In genomic region chr17:25579332-25580047, GRCm38 (mm10) we compare ENCODE assay signal across 8 mouse cellular contexts. TPM values are rescaled to one million over a fixed set of nuclear protein-coding genes. Genes with fewer than 3 reads are reported as not detected.
DNase-seq lines count a peak whose midpoint lies in the region; ATAC-seq lines count a peak whose summit lies in the region.

No protein-coding gene starts in this region.

- peak overlapping the region; percentile 61 to 78 for H3K4me3 ChIP-seq in heart, embryonic 14.5 days (ENCODE audit: control insufficient read depth in 1 of 2, insufficient read depth in 1 of 2, low read depth in 1 of 2, low read length in 2 of 2)
- H3K4me3 ChIP-seq in limb, embryonic 13.5 days = peak overlapping the region; percentile 70
- peak overlapping the region; percentile 64 for H3K4me3 ChIP-seq in stomach, embryonic 16.5 days (replicated peaks; ENCODE audit: low read length)

- H3K9ac ChIP-seq in heart, embryonic 14.5 days (ENCODE audit: low read length) = peak overlapping the region; percentile 82
- peak overlapping the region; percentile 81 for H3K9ac ChIP-seq in limb, embryonic 13.5 days
- peak overlapping the region; percentile 79 for H3K9ac ChIP-seq in stomach, embryonic 16.5 days (ENCODE audit: low read length)

- no peaks in the 10 kb centered on the region for H3K9me3 ChIP-seq in heart, embryonic 14.5 days (ENCODE audit: control insufficient read depth, low read length)
- H3K9me3 ChIP-seq in limb, embryonic 13.5 days = no peaks in the 10 kb centered on the region
- no peaks in the 10 kb centered on the region for H3K9me3 ChIP-seq in stomach, embryonic 16.5 days (replicated peaks; ENCODE audit: control insufficient read depth, low read length)

- peak; percentile 29 for DNase-seq in kidney, adult 18-20 months
- no peak for DNase-seq in kidney, postnatal 4 days
- DNase-seq in R1 (ENCODE audit: low read depth, low spot score) = peak; percentile 74
- DNase-seq in frontal cortex, postnatal 36 days (ENCODE audit: low spot score in 2 of 2) = no peak
- DNase-seq in left cerebral cortex, adult 9 months (ENCODE audit: low spot score in 2 of 2) = no peak

- peak overlapping the region; percentile 72 for H3K4me2 ChIP-seq in heart, embryonic 14.5 days (ENCODE audit: low read length)
- peak overlapping the region; percentile 93 for H3K4me2 ChIP-seq in limb, embryonic 13.5 days (replicated peaks)
- peak overlapping the region; percentile 81 for H3K4me2 ChIP-seq in stomach, embryonic 16.5 days (ENCODE audit: low read depth, low read length)

- peak; percentile 5; the same call in 1 of the 2 replicates for ATAC-seq in heart, embryonic 14.5 days (ENCODE audit: insufficient number of reproducible peaks, insufficient read depth, low FRiP score, low read depth)
- peak; percentile 54 for ATAC-seq in limb, embryonic 13.5 days (ENCODE audit: low FRiP score, low read depth)
- ATAC-seq in stomach, embryonic 16.5 days (ENCODE audit: insufficient read depth, low FRiP score) = peak; percentile 42; the same call in 1 of the 2 replicates

- peak overlapping the region; percentile 72 to 83 for H3K27ac ChIP-seq in heart, embryonic 14.5 days (replicated peaks in 1 of 2; ENCODE audit: control insufficient read depth in 1 of 2, insufficient read depth in 1 of 2, low read depth in 2 of 2, low read length in 2 of 2)
- peak overlapping the region; percentile 76; the same call in 1 of the 2 replicates for H3K27ac ChIP-seq in limb, embryonic 13.5 days
- peak overlapping the region; percentile 43; the same call in 1 of the 2 replicates for H3K27ac ChIP-seq in stomach, embryonic 16.5 days (ENCODE audit: low read length)

- H3K4me1 ChIP-seq in heart, embryonic 14.5 days (ENCODE audit: control insufficient read depth in 2 of 2, insufficient read depth in 2 of 2, low read length in 2 of 2) = peaks cover 23 to 48% of the 10 kb centered on the region in 2 experiments
- peaks cover 32% of the 10 kb centered on the region for H3K4me1 ChIP-seq in limb, embryonic 13.5 days
- peaks cover 19% of the 10 kb centered on the region for H3K4me1 ChIP-seq in stomach, embryonic 16.5 days (ENCODE audit: control insufficient read depth, insufficient read depth, low read length)

- 0 out of 2 replicates have a peak, but pooled peaks cover 3% of the 10 kb centered on the region for H3K36me3 ChIP-seq in heart, embryonic 14.5 days (ENCODE audit: control insufficient read depth, insufficient read depth, low read length)
- peaks cover under 1% of the 10 kb centered on the region; the same call in 1 of the 2 replicates for H3K36me3 ChIP-seq in limb, embryonic 13.5 days
- no peaks in the 10 kb centered on the region for H3K36me3 ChIP-seq in stomach, embryonic 16.5 days (ENCODE audit: control insufficient read depth, insufficient read depth, low read length)

- WGBS in heart, embryonic 14.5 days = 6% methylated on average over 21 of the region's 21 CpGs
- WGBS in limb, embryonic 13.5 days = 5% methylated on average over 21 of the region's 21 CpGs
- 7% methylated on average over 21 of the region's 21 CpGs for WGBS in stomach, embryonic 16.5 days

- no peaks in the 10 kb centered on the region for H3K27me3 ChIP-seq in heart, embryonic 14.5 days (ENCODE audit: control insufficient read depth, insufficient read depth, low read length)
- peaks cover 9% of the 10 kb centered on the region for H3K27me3 ChIP-seq in limb, embryonic 13.5 days
- no peaks in the 10 kb centered on the region; the same call in 1 of the 2 replicates for H3K27me3 ChIP-seq in stomach, embryonic 16.5 days (ENCODE audit: control insufficient read depth, insufficient read depth, low read length)

RNA-seq across cellular contexts. Expression of gene Lmf1, which starts 0.6 kb away (rescaled TPM):
- polyA plus RNA-seq in heart, embryonic 14.5 days (2014; fragmentation: Nextera tagmentation; extraction: Ambion mirVana) = 36.3 and 37.8 TPM in 2 replicates
- polyA plus RNA-seq in limb, embryonic 13.5 days (2015; fragmentation: Nextera tagmentation; extraction: Ambion mirVana) = 31.2 and 33.2 TPM in 2 replicates
- polyA plus RNA-seq in stomach, embryonic 16.5 days (2015; fragmentation: Nextera tagmentation; extraction: Ambion mirVana) = 27.0 and 28.9 TPM in 2 replicates

RNA-seq across cellular contexts. Expression of gene Sox8, which starts 9.0 kb away (rescaled TPM):
- polyA plus RNA-seq in heart, embryonic 14.5 days (2014; fragmentation: Nextera tagmentation; extraction: Ambion mirVana) = 0.44 and 0.70 TPM in 2 replicates
- polyA plus RNA-seq in limb, embryonic 13.5 days (2015; fragmentation: Nextera tagmentation; extraction: Ambion mirVana) = 15.0 and 16.5 TPM in 2 replicates
- polyA plus RNA-seq in stomach, embryonic 16.5 days (2015; fragmentation: Nextera tagmentation; extraction: Ambion mirVana) = 3.0 and 3.3 TPM in 2 replicates

Comparison
In these comparisons a context has a peak if more than half of its experiments do, and no peak if none do; other contexts are left out.
1. DNase-seq: peak in kidney, adult 18-20 months (single experiment) and R1 (single experiment); none in kidney, postnatal 4 days (0 of 2), frontal cortex, postnatal 36 days (0 of 2) and left cerebral cortex, adult 9 months (0 of 2).
2. Peak in every context shown above with its lines, with median percentiles within 50 percentile points of each other: ATAC-seq, H3K27ac ChIP-seq, H3K4me2 ChIP-seq, H3K4me3 ChIP-seq and H3K9ac ChIP-seq.